Mouse (Mus musculus): ENCODE measurements around the gene Pkdrej. TPM values are rescaled to one million over a fixed set of nuclear protein-coding genes. Genes with fewer than 3 reads are reported as not detected.
"Not testable (repeated sequence)": the region's sequence is repeated elsewhere in the genome, so short reads cannot be mapped to it uniquely, and the experiment has no call there.

Pkdrej gene
- total RNA-seq, 2 experiments from 2014 or later, result 2.6 to 2.7 TPM

DNA sequence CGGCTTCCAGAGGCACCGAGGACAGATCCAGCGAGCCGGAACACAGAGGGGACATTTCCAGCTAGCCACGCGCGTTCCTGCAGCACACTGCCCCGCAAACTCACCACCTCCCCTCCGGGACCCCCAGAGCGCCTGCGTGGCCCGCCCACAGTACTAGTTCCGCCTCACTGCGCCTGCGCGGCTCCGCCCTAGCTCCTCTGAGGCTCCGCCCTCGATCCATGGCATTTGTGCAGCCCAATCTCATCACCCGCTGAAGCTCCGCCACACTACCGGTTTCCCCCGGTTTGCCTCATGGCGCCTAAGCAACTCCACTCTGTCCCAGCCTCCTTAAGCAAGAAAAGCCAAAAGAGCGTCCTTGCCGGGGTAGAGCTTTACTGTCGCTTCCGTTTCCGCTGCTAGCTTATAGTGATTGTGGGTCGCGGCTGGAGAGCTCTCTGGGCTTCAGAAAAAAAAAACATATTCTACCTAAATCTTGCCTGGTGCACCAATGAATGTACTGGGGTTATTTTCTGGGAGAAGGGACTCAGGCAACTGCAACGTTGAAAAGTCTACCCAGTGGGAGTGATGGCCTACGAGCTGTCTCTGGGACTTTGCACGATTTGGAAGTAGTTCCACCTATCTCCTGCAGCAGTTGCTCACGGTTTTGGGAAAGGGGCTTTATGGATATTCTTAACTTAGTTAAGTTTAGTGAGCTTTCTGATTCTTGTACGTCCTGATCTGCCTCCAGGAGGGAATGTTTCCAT lies 9.8 kb downstream of the Pkdrej start, which contains the start of gene Cdpf1:
Gene Cdpf1, minus strand, starts transcription at position 163 of the 743 bp plus-strand sequence.
- peak; percentile 97 for DNase-seq (ENCODE audit: low spot score)
- intact Hi-C loops (cut with DNase I), result loop anchor here (2.0 to 5.0 kb wide), 3 partner anchors 47 to 74 kb away; partner anchors contain the start of genes Gtse1 and Trmu

GRCm38 (mm10) chr15:85810806-85811521 lies 10.6 kb downstream of the Pkdrej start:
- intact Hi-C loops (cut with DNase I), result loop anchor here (5.0 kb wide), 2 partner anchors 66 to 74 kb away; partner anchors contain the start of gene Trmu
- DNase-seq (ENCODE audit: low spot score), result peak; percentile 65

DNA sequence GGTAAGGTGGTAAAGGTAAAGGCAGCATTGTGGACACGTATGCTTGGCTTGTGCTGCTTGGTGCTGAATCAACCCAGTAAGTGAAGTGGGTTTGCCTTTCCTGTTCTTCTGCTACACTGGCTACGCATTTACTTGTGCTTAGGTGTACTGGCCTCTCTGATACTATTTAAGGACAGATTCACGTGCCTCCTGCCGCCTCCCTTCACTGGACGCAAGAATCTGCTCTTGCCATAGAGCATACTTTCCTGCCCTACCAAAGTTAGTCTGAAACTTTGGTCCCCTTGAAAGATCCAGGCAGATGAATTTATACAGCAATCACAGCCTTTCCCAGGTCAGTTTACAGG lies 11.1 kb downstream of the Pkdrej start:
- intact Hi-C loops (cut with DNase I), result loop anchor here (5.0 kb wide), 2 partner anchors 67 to 73 kb away; partner anchors contain the start of gene Trmu
- no peak for DNase-seq (ENCODE audit: low spot score)

DNA sequence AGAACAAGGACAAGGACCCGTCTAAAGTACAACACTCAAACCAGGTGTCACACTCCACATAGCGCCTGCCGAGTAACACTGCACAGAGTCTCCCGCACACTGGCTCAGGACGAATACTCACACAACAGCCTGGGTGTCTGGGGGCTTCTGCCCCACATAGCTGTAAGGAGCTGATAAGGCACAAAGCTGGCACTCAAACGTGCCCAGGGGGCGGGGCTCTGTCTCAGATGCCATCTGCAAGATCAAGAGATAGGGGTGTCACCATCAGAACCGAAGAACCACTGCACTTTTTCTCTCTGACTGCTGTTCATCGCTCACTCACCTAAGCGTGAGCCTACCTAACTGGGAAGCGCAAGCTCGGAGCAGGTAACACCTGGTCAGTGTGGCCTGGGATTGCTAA lies 12.4 kb downstream of the Pkdrej start:
- intact Hi-C loops (cut with DNase I), result no loop called here
- DNase-seq (ENCODE audit: low spot score), result no peak

GRCm38 (mm10) chr15:85808434-85808833 lies 13.1 kb downstream of the Pkdrej start:
- intact Hi-C loops (cut with DNase I), result no loop called here
- DNase-seq (ENCODE audit: low spot score), result no peak

DNA sequence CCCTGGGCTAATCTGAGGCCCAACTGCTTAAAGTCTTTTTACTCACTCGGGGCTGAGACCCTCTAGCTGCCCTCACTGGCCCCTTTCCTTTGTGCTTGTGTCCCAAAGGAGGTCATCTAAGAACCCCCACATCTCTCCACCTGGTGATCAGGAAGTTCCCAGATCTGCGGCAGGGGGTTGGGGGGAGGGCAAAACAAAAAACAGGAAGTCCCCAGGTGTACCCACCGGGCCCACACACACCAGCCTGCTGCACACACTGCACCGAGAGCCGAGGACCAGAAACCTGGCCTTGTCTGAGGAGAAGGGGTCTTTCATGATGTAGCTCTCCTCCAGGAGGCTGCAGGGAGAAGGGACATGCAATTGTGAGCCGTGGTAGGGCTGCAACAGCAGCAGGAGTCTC lies 13.5 kb downstream of the Pkdrej start:
- DNase-seq (ENCODE audit: low spot score), result no peak
- intact Hi-C loops (cut with DNase I), result no loop called here

DNA sequence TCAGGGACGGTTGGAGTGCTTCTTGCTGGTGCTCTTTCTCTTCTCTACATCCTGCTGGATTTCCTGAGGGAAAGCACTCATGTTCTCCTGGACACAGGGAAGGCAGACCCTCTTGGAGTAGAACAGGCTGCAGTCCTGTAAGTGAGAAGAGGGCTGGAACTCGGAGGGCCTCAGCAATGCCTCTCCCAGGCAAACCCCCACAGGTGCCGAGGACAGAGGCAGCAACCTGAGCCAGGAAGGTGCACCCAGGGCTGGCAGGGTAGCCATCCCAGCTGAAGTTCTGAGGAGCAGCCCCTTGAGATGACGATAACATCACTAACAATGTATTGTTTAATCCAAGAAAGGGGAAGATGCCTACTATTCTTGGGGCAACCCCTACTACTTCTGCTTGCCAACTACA lies 14.1 kb downstream of the Pkdrej start:
- intact Hi-C loops (cut with DNase I), result no loop called here
- DNase-seq (ENCODE audit: low spot score), result no peak

DNA sequence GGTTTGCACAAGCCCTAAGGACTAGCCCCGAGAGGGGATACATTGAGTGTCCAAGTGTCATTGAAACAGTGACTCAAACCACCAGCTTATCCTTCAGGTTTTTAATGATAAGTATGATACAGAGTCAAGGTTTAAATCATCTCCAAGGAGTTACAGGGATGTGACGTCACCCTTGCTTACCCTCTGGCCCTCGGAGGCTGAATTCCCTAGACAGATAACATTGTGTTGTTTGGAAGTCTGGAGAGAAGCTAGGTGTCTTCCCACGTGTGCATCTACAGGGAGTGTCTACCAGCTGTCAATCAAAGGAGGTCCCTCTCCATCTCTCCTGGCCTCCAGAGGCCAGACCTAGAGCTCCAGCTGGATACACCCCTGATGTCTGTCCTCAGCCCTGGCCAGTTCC lies 14.6 kb downstream of the Pkdrej start:
- DNase-seq (ENCODE audit: low spot score), result no peak
- intact Hi-C loops (cut with DNase I), result no loop called here

GRCm38 (mm10) chr15:85802931-85803330 lies 18.6 kb downstream of the Pkdrej start:
- DNase-seq (ENCODE audit: low spot score), result no peak
- intact Hi-C loops (cut with DNase I), result no loop called here

DNA sequence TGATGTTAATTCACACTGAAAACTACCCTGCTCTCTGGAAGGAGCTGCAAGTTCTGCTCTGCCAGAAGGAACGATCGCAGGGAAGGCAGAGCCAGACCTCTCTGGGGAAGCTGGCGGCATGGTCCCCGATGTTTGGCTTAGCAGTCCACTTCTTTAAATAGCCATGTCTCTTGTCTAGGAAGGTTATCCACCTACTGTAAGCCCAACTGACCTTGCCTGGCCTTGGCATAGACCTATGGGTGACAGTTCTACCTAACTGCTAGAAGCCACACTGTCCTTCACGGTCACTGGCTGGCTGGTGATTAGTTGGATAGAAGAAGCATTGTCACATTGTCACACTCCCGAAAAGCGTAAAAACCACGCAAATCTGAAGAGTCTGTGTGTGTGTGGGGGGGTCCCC lies 22.9 kb downstream of the Pkdrej start:
- no peak for DNase-seq (ENCODE audit: low spot score)
- intact Hi-C loops (cut with DNase I), result no loop called here

- intact Hi-C loops (cut with DNase I), result no loop called here
- DNase-seq (ENCODE audit: low spot score), result no peak
Observed at GRCm38 (mm10) chr15:85795516-85795915, 26.0 kb downstream of the Pkdrej start.

GRCm38 (mm10) chr15:85792819-85793218 lies 28.7 kb downstream of the Pkdrej start:
- no peak for DNase-seq (ENCODE audit: low spot score)
- intact Hi-C loops (cut with DNase I), result no loop called here

DNA sequence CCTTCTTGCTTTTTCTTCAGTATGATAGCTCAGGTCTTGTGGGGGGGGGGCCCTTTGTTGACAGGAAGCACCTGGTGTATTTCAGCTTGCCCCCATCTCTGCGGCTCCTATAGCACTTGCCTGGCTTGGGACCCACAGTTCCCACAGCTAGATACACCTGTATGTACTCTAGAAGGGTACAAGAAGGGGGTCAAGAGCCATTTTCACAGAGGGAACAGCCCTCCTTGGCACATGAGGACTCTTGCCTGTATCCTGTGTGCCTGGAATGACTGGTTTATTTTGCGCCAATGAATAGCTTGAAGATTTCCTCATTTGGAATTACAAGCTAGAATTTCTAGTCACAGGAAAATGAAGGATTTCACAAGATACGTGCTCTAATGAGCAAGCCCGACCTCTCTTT lies 30.1 kb downstream of the Pkdrej start:
- no peak for DNase-seq (ENCODE audit: low spot score)
- intact Hi-C loops (cut with DNase I), result no loop called here

GRCm38 (mm10) chr15:85788633-85789032 lies 32.9 kb downstream of the Pkdrej start:
- intact Hi-C loops (cut with DNase I), result no loop called here
- no peak for DNase-seq (ENCODE audit: low spot score)

DNA sequence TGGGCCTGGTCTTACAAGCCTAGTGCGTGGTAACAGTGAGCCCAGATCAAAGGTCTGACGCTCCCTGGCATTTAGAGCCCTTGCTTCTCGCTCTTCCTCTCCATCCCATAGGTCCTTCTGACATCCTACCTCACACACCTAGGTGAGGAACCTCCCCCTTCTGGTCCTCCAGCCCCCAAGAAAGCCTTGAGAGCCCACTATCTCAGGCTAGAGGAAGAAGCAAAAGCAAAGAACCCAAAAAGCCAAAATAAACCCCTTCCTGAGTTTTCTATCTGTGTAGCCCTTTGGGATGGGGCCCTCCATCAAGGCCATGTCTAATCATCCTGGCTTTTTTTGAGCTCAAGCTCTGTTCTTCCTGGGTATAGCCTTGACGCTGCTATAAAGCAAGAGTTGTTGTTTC lies 33.5 kb downstream of the Pkdrej start:
- intact Hi-C loops (cut with DNase I), result no loop called here
- no peak for DNase-seq (ENCODE audit: low spot score)

GRCm38 (mm10) chr15:85787482-85787881 lies 34.1 kb downstream of the Pkdrej start:
- DNase-seq (ENCODE audit: low spot score), result no peak
- intact Hi-C loops (cut with DNase I), result no loop called here

DNA sequence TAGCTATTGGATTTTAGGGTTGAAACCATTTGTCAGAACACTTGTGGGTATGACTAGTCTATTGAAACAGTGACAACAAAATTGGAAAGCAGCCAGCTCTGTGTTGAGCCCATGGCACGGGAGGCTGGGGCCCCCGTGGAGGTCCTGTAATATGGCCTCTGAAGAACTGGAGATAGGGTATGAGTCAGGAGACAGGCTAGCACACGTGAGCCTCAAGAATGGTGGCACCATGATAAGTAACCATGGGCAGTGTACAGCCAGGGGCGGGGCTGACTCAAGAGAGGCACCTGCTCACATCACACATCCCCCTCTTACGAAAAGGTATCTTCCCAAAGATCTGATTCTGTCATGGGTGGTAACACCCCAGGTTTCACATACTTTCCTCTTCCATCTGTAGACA lies 34.8 kb downstream of the Pkdrej start:
- intact Hi-C loops (cut with DNase I), result no loop called here
- no peak for DNase-seq (ENCODE audit: low spot score)

GRCm38 (mm10) chr15:85784341-85784740 lies 37.2 kb downstream of the Pkdrej start:
- DNase-seq (ENCODE audit: low spot score), result no peak
- intact Hi-C loops (cut with DNase I), result no loop called here

GRCm38 (mm10) chr15:85783146-85783545 lies 38.4 kb downstream of the Pkdrej start:
- intact Hi-C loops (cut with DNase I), result no loop called here
- DNase-seq (ENCODE audit: low spot score), result no peak

DNA sequence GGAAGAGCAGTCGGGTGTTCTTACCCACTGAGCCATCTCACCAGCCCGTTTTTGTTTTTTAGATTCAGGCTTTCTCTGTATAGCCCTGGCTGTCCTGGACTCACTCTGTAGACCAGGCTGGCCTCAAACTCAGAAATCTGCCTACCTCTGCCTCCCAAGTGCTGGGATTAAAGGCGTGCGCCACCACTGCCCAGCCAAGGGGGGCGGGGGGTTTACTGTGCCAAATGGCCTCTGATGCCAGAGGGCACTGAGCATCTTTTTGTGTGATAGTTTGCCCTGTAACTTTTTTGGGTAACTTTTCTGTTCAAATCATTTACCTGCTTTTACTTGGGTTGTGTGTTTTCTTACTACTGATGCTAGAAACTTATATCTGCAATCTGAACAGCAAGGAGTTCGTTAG lies 42.6 kb downstream of the Pkdrej start:
- DNase-seq (ENCODE audit: low spot score); intact Hi-C loops (cut with DNase I): not testable (repeated sequence)

DNA sequence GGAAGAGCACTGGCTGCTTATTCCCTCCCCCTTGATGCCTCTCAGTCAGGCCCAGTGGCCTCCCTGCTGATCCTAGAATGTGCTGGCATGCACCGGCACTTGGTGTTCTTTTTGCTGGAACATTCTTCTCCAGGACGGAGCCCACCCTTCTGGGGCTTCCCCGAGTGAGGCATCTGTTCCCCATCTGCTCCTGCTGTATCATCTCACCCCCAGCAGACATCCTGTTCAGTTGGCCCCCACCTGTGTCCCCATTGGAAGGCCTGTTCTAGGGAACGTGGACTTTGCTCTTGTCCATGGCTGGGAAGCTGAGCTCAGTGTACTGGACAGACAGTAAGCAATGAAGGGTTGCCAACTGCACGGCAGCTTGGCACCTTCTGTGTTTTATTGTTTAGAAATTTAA lies 44.8 kb downstream of the Pkdrej start:
- no peak for DNase-seq (ENCODE audit: low spot score)
- intact Hi-C loops (cut with DNase I), result no loop called here

Data from heart, postnatal 25 days (tissue).